Mouse (Mus musculus): ENCODE measurements around the gene Nfya.
A peak's percentile ranks its signal among the peaks of the same experiment; 100 is the strongest.
"Not testable (repeated sequence)": the region's sequence is repeated elsewhere in the genome, so short reads cannot be mapped to it uniquely, and the experiment has no call there.

The Nfya gene

DNA sequence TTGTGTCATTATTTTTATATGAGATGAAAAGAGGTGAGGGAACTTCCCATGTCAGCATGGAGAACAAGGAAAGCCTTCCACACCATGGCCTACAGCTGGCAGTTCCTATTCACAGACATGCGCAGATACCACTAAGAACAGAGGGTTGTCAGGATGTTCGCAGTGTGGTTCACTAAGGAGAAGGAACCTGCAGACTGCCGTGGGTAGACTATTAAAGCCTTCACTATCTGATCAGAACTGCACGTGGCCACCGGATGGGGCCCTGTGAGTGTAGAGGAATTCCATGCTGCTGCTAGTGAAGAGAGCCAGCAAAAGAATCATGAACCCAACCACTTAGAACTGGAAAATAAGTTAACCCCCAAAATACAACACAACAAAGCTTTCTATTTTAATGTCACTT lies 20.3 kb downstream of the Nfya start:
- DNase-seq, result no peak

GRCm38 (mm10) chr17:48388666-48389065 lies 21.0 kb downstream of the Nfya start:
- no peak for DNase-seq

- DNase-seq, result no peak
Observed at GRCm38 (mm10) chr17:48385786-48386461, 23.8 kb downstream of the Nfya start.

GRCm38 (mm10) chr17:48379050-48379449 lies 30.7 kb downstream of the Nfya start:
- no peak for DNase-seq

GRCm38 (mm10) chr17:48376102-48376501 lies 33.6 kb downstream of the Nfya start:
- no peak for DNase-seq

DNA sequence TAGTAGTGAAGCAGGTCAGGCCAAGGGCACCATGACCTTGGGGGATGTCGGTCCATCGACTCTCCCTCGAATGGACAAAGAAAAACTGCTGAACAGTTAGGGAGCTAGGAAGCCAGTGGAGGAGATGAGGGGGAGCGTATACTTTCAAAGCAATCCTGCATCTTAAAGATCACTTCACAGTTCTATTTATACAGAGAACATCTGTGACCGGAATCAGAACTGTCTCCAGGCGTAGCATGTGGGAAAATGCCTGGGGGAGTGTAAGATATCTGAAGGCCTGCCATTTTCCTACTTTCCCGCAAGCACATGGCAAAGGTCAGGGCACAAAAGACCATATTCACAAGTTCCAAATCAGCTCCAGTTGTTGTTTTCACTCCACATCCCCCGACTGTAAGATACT lies 36.7 kb downstream of the Nfya start:
- DNase-seq, result no peak

- no peak for DNase-seq
Observed at GRCm38 (mm10) chr17:48371621-48372020, 38.1 kb downstream of the Nfya start.

GRCm38 (mm10) chr17:48366806-48367205 lies 42.9 kb downstream of the Nfya start:
- no peak for DNase-seq

- no peak for DNase-seq
Observed at GRCm38 (mm10) chr17:48365511-48366155, 44.1 kb downstream of the Nfya start.

- DNase-seq, result no peak
Observed at GRCm38 (mm10) chr17:48363421-48363965, 46.2 kb downstream of the Nfya start.

- DNase-seq, result peak; percentile 64 to 66
Observed at GRCm38 (mm10) chr17:48362966-48363365, 46.7 kb downstream of the Nfya start.

- no peak for DNase-seq
Observed at GRCm38 (mm10) chr17:48362346-48362745, 47.4 kb downstream of the Nfya start.

DNA sequence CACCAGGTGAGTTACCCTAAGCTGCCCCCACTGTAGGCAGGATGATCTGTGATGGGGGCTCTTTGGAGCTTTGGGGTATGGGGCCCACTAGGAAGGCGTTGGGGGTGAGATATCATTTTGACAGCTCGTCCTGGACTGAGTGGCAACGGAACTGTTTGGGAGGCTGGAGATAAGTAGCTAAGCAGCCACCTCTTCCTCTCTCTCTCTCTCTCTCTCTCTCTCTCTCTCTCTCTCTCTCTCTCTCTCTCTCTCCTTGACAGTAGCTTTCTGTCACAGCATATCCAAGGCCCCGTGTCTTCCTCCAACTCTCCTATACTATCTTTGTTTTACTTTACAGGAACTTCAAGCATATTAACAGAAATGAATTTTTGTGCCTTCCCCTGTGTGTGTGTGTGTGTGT lies 49.2 kb downstream of the Nfya start:
- no peak for DNase-seq

DNA sequence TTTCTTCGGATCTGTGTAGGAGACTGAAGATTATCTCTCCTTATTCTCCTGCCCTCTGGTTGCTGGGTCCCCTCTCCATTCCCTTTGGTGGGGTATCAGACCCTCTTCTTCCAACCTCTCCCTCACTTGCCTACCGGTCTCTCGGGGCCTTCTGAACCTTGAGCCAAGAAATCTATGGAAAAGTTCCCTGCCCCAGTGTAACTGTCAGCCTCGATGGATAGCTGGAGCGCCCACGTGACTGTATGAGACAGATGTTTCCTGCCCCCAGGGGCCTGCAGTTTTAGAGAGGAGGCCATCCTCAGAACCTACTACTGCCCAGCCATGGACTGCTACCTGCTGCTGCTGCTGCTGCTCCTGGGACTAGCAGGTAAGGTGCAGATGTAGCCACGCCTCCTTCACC lies 50.1 kb downstream of the Nfya start, which contains the start of gene Treml1:
Treml1 (plus strand) TSS at position 301 of the 400 bp plus-strand sequence.
- DNase-seq, result no peak

GRCm38 (mm10) chr17:48357892-48358291 lies 51.8 kb downstream of the Nfya start:
- DNase-seq, result no peak

DNA sequence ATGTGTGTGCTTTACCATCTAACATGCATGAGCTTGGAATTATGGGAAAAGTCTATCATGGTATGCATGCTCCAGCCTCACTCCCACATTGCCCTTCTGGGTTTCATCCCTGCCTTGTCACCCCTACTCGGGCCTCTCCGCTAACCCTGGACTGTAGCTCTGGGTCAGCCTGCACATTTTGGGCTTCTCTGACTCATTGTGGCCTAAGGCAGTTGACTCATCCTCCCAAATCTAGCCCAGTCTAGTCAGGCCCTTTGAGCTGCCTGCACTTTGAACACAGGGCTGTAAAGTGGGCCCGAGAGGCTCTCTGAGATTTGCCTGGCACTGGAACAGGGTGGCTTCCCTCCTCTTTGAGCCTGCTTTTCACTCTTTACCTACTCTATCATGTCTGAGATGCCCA lies 53.9 kb downstream of the Nfya start:
- DNase-seq, result no peak

DNA sequence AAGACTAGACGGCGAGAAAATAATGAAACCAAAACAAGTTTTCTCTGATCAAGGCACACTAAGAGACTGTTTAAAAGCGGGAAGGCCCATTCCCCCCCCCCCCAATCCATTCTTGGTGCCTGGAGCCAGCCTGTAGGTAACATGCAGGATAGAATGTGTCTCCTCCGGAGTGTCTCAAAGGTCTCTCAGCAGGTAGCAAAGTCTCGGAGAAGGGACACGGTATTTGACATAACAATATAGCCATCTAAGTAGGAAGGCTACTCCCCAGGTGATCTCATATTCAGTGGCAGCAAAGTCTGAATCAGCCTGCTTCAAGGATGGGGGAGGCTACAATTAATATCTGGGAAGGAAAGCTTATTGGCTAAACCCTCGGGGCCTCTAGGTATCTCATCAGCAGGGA lies 56.7 kb downstream of the Nfya start:
- DNase-seq, result not testable (repeated sequence)

- no peak for DNase-seq
Observed at GRCm38 (mm10) chr17:48350681-48351193, 59.0 kb downstream of the Nfya start.

- DNase-seq, result no peak
Observed at GRCm38 (mm10) chr17:48347287-48347686, 62.4 kb downstream of the Nfya start.

- DNase-seq, result no peak
Observed at GRCm38 (mm10) chr17:48346834-48347233, 62.9 kb downstream of the Nfya start.

DNA sequence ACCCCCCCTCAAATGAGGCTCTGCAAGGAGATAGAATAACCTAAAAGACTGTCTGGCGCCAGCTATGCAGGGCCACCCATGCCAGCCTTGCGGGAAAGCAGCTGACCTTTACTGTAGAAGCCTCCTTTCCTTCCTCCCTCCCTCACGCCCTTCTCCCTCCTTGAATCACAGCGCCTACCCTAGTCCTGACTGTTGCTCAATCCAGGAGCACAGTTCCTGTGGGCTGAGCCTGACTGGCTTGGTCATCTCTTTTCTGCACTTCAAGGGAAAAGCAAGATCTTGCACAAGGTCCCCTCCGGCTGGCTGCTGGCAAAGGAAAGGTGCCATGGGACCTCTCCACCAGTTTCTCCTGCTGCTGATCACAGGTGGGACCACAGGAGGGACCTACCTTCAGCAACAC lies 63.5 kb downstream of the Nfya start, which contains the start of gene Trem2:
Trem2 (plus strand) TSS at position 171 of the 400 bp plus-strand sequence.
- no peak for DNase-seq

GRCm38 (mm10) chr17:48345824-48346223 lies 63.9 kb downstream of the Nfya start:
- no peak for DNase-seq

- DNase-seq, result no peak
Observed at GRCm38 (mm10) chr17:48343065-48343464, 66.6 kb downstream of the Nfya start.

DNA sequence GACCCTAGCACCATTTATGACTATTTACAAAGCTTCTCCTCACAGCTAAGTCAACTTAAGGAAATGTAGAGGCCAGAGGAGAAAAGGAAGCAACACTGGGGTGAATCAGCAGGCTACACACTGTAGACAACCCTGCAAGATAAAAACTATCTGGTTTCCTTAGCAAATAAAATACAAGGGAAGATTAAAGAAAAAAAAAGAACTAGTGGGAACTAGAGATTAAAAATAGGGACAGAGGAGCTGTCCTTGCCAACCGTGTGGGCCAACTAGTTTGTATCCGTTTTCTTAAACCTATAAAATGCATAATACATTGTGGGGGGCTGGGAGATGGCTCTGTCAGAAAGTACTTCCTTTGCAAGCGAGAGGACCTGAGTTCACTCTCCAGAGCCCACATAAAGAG lies 67.8 kb downstream of the Nfya start:
- no peak for DNase-seq
